Mouse (Mus musculus) lung, postnatal 0 days (tissue): ENCODE results near the gene Alk.

Experiments used
- CTCF ChIP-seq: IDR thresholded peaks from 2 replicates; pipeline ENCODE4 v1.5.1; 2016; ENCODE audit warnings: antibody characterized with exemption, mild to moderate bottlenecking
- EP300 ChIP-seq: IDR thresholded peaks from 2 replicates; pipeline ENCODE4 v1.6.1; 2016; ENCODE audit warnings: antibody characterized with exemption, mild to moderate bottlenecking, control low read depth

GRCm38 (mm10) chr17:72640095-72640494 is 35.7 kb upstream of the Alk start:
- TF ChIP-seq CTCF = no peak
- TF ChIP-seq EP300 = no peak
